9 mouse cellular contexts compared by ENCODE assay signal in the genomic region with DNA sequence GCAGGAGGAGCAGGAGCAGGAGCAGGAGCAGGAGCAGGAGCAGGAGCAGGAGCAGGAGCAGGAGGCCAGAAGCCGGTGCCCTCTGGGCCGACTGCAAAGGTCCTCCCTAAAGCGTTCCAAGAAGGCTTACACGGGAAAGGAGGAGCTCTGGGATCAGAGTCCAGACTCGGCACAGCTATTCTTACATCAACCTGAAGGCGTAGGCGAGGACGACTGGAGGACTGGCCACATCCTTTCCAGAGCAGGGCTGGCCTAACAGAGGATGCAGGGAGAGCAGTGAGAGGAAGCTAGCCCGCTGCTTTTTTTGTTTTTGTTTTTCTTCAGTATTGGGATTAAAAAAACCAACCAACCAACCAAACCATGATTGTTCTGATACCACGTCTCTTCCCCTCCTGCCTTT.
DNase-seq lines count a peak whose midpoint lies in the region; ATAC-seq lines count a peak whose summit lies in the region.
"Had no signal": no experiment of that assay in that cellular context is flagged by ENCODE, and none has a peak within 500 bp of the region (broad histone marks: within the 10 kb centered on the region; RNA-seq: fewer than 3 reads in every experiment).

No protein-coding gene starts in this region.

- ATAC-seq in inflammation-experienced regulatory T-cells, adult 6 months, result no peak

- DNase-seq in adrenal gland, adult (ENCODE audit: inconsistent age in 2 of 2, low spot score in 1 of 2), result peak; percentile 43 to 60
- DNase-seq in adrenal gland, postnatal 4 days (ENCODE audit: low spot score in 2 of 2), result no peak
- DNase-seq in heart, adult 8-10 months (ENCODE audit: low spot score), result peak; percentile 80
- DNase-seq in kidney, adult 18-20 months, result peak; percentile 61
- peak; percentile 66 for DNase-seq in lung, postnatal 10 days
- no peak for DNase-seq in cerebellum, postnatal 36 days
- no peak for DNase-seq in ovary, postnatal 10 days (ENCODE audit: low spot score)
- DNase-seq: adrenal gland, adult 8-10 months had no signal

Comparison
In these comparisons a context has a peak if more than half of its experiments do, and no peak if none do; other contexts are left out.
1. DNase-seq: peak in adrenal gland, adult (2 of 2), heart, adult 8-10 months (single experiment), kidney, adult 18-20 months (single experiment) and lung, postnatal 10 days (single experiment); none in adrenal gland, postnatal 4 days (0 of 2), cerebellum, postnatal 36 days (0 of 2) and ovary, postnatal 10 days (single experiment).